ENCODE assay signal across 8 mouse cellular contexts in the genomic region with DNA sequence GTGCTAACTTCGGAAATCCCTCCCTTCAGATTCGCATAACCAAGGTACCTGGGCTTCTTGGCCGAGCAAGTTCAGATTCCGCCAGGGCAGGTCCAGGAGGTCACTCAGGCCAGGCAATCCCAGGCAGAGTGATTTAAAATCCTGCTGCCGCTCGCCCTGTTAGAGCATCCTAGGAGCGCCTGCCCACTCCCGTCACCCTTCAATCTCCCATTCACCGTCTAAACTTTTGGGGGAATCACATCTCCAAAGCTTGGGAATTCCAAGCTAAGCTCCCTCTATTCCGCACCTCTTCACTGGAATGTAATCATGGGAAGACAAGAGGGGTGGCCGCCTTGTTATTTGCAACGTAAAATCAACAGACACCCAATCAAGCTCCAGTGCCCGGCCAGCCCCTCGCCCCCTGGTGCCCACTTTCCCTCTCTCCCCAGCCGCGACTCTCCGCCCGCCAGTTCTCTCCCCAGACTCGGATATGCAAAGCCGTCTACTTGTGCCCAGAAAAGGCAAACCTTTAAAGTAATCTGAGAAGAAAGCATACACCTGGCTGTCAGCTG. TPM values are rescaled to one million over a fixed set of nuclear protein-coding genes. Genes with fewer than 3 reads are reported as not detected.
DNase-seq lines count a peak whose midpoint lies in the region; ATAC-seq and TF ChIP-seq lines count a peak whose summit lies in the region.

No protein-coding gene starts in this region.

- H3K36me3 ChIP-seq in heart, embryonic 12.5 days = no peaks in the 10 kb centered on the region
- no peaks in the 10 kb centered on the region for H3K36me3 ChIP-seq in embryonic facial prominence, embryonic 15.5 days
- no peaks in the 10 kb centered on the region for H3K36me3 ChIP-seq in limb, embryonic 11.5 days (ENCODE audit: control insufficient read depth, insufficient read depth, low read length)

- H3K9me3 ChIP-seq in heart, embryonic 12.5 days (replicated peaks) = no peaks in the 10 kb centered on the region
- H3K9me3 ChIP-seq in embryonic facial prominence, embryonic 15.5 days (replicated peaks) = no peaks in the 10 kb centered on the region
- H3K9me3 ChIP-seq in limb, embryonic 11.5 days (ENCODE audit: control insufficient read depth, low read length) = no peaks in the 10 kb centered on the region

- TF ChIP-seq POLR2A in olfactory bulb, adult 2 months (IDR thresholded peaks at IDR 0.05; ENCODE audit: insufficient read depth, low read depth, low read length) = no peak

- no peak for DNase-seq in heart, adult 9 months (ENCODE audit: low spot score in 2 of 2)
- DNase-seq in ES-CJ7 (ENCODE audit: low read depth, low spot score) = peak; percentile 33
- DNase-seq in limb, embryonic 11.5 days (ENCODE audit: low spot score) = peak; percentile 66
- DNase-seq in spleen, adult 12 weeks (ENCODE audit: low spot score) = no peak
- DNase-seq in T-cell, adult 2 months (ENCODE audit: low spot score) = no peak

- H3K9ac ChIP-seq in heart, embryonic 12.5 days = peak overlapping the region; percentile 52
- no peak overlapping the region for H3K9ac ChIP-seq in embryonic facial prominence, embryonic 15.5 days
- peak overlapping the region; percentile 40; the same call in 1 of the 2 replicates for H3K9ac ChIP-seq in limb, embryonic 11.5 days (ENCODE audit: low read length)

- under 1% methylated on average over 20 of the region's 20 CpGs for WGBS in heart, embryonic 12.5 days
- under 1% methylated on average over 20 of the region's 20 CpGs for WGBS in embryonic facial prominence, embryonic 15.5 days
- WGBS in limb, embryonic 11.5 days = 0% methylated on average over 20 of the region's 20 CpGs
- WGBS in olfactory bulb, adult 2 months = under 1% methylated on average over 20 of the region's 20 CpGs

- peaks cover 21% of the 10 kb centered on the region for H3K4me1 ChIP-seq in heart, embryonic 12.5 days (replicated peaks)
- peaks cover 27% of the 10 kb centered on the region for H3K4me1 ChIP-seq in embryonic facial prominence, embryonic 15.5 days
- H3K4me1 ChIP-seq in limb, embryonic 11.5 days (ENCODE audit: control insufficient read depth, insufficient read depth, low read length) = 0 out of 2 replicates have a peak, but pooled peaks cover 7% of the 10 kb centered on the region
- H3K4me1 ChIP-seq in olfactory bulb, adult 2 months (ENCODE audit: control insufficient read depth, insufficient read depth, low read length) = peaks cover 2% of the 10 kb centered on the region; the same call in 1 of the 2 replicates

- ATAC-seq in heart, embryonic 12.5 days (ENCODE audit: insufficient number of reproducible peaks, low FRiP score) = no peak
- ATAC-seq in embryonic facial prominence, embryonic 15.5 days (ENCODE audit: insufficient number of reproducible peaks, low FRiP score, low TSS enrichment, low read depth) = no peak
- no peak for ATAC-seq in limb, embryonic 11.5 days (ENCODE audit: insufficient number of reproducible peaks, low FRiP score, low TSS enrichment, low read depth)

- H3K27ac ChIP-seq in heart, embryonic 12.5 days (ENCODE audit: poor library complexity, severe bottlenecking) = no peak overlapping the region
- no peak overlapping the region for H3K27ac ChIP-seq in embryonic facial prominence, embryonic 15.5 days (replicated peaks)
- no peak overlapping the region for H3K27ac ChIP-seq in limb, embryonic 11.5 days (replicated peaks; ENCODE audit: low read depth, low read length)
- peak overlapping the region; percentile 63 for H3K27ac ChIP-seq in olfactory bulb, adult 2 months (ENCODE audit: insufficient read depth, low read depth, low read length)

- H3K4me3 ChIP-seq in heart, embryonic 12.5 days = peak overlapping the region; percentile 65
- peak overlapping the region; percentile 56 for H3K4me3 ChIP-seq in embryonic facial prominence, embryonic 15.5 days (replicated peaks)
- H3K4me3 ChIP-seq in limb, embryonic 11.5 days (ENCODE audit: low read depth, low read length) = peak overlapping the region; percentile 44
- peak overlapping the region; percentile 74 for H3K4me3 ChIP-seq in olfactory bulb, adult 2 months (ENCODE audit: insufficient read depth, low read depth, low read length)

- peaks cover 66% of the 10 kb centered on the region for H3K27me3 ChIP-seq in heart, embryonic 12.5 days (replicated peaks)
- peaks cover 49% of the 10 kb centered on the region for H3K27me3 ChIP-seq in embryonic facial prominence, embryonic 15.5 days
- peaks cover 36% of the 10 kb centered on the region for H3K27me3 ChIP-seq in limb, embryonic 11.5 days (ENCODE audit: control insufficient read depth, insufficient read depth, low read length)

- no peak for TF ChIP-seq CTCF in olfactory bulb, adult 2 months (IDR thresholded peaks at IDR 0.05; ENCODE audit: insufficient read depth, low read depth, low read length)

- peak overlapping the region; percentile 98 for H3K4me2 ChIP-seq in heart, embryonic 12.5 days
- peak overlapping the region; percentile 99 for H3K4me2 ChIP-seq in embryonic facial prominence, embryonic 15.5 days (replicated peaks)
- peak overlapping the region; percentile 97 for H3K4me2 ChIP-seq in limb, embryonic 11.5 days (ENCODE audit: low read depth, severe bottlenecking)

RNA-seq across cellular contexts. Expression of gene Grm8, which starts 0.7 kb away (rescaled TPM):
- 0.17 and 0.73 TPM in 2 replicates for polyA plus RNA-seq in heart, embryonic 12.5 days (2016; fragmentation: Nextera tagmentation; extraction: Ambion mirVana)
- polyA plus RNA-seq in embryonic facial prominence, embryonic 15.5 days (2015; fragmentation: Nextera tagmentation; extraction: Ambion mirVana) = 1.9 and 2.8 TPM in 2 replicates
- 0.27 and 0.51 TPM in 2 replicates for polyA plus RNA-seq in limb, embryonic 11.5 days (2014; fragmentation: Nextera tagmentation; extraction: Ambion mirVana)
- polyA plus RNA-seq in olfactory bulb, adult 2 months (2012; ENCODE audit: insufficient read depth, insufficient read length, low replicate concordance, missing spikeins) = not detected in 2 replicates

Comparison
In these comparisons a context has a peak if more than half of its experiments do, and no peak if none do; other contexts are left out.
1. DNase-seq: peak in ES-CJ7 (single experiment) and limb, embryonic 11.5 days (single experiment); none in heart, adult 9 months (0 of 2), spleen, adult 12 weeks (single experiment) and T-cell, adult 2 months (single experiment).
2. Peak in every context shown above with its lines, with median percentiles within 50 percentile points of each other: H3K4me2 ChIP-seq and H3K4me3 ChIP-seq.